Mouse (Mus musculus): ENCODE measurements around the gene Ppp1r3e.

The Ppp1r3e gene

GRCm38 (mm10) chr14:54883154-54884021 is 6.0 kb upstream of the Ppp1r3e start, which contains the start of the genes Bcl2l2 and Gm20521:
TSS of gene Bcl2l2 (plus strand) at chr14:54883377.
TSS of gene Gm20521 (plus strand) at chr14:54883441.
- peak; percentile 63 for DNase-seq (ENCODE audit: low spot score)

GRCm38 (mm10) chr14:54876539-54877047 is 757 bp downstream of the Ppp1r3e start:
- DNase-seq (ENCODE audit: low spot score), result peak; percentile 83

- DNase-seq (ENCODE audit: low spot score), result no peak
Observed at GRCm38 (mm10) chr14:54875844-54876538, 1.4 kb downstream of the Ppp1r3e start.

DNA sequence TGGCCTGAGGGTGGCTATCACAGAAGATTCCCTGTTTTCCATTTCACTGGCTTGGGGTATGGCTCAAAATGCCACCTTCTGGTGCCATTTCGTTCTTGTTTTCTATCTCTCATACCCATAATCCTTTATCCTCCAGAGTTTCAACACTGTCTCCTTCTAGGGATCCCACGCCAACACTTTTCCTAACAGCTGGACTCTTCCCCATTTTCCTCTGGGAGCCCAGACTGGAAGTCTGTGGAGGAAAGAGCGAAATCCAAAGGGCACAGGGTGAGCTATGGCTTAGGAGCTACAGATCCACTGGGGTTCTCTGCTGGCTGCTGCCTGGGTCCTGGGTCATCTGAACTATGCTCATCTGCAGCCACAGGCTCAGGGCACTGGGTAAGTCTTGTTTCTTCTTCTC is 3.2 kb downstream of the Ppp1r3e start:
- no peak for DNase-seq (ENCODE audit: low spot score)

DNA sequence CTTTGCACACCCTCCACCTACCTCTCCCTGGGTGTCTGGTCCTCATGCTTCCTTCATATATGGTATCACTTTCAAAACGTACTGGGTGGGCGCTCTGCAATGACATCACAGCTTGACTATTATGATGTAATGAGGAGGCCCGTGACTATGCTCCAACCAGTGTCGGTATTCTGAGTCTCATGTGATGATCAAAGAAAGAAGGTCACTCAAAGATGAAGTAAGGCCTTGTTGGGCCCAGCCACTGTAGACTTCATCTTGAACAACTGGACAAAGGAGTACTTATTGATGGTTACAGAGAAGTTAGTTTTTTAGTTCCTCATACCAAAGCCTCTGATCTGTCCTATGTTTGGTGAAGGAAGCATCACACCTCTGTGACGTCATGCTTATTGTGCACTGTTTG is 6.5 kb downstream of the Ppp1r3e start, which contains the start of gene Homez:
Gene Homez (minus strand): TSS at position 101 of the 400 bp plus-strand sequence.
- DNase-seq (ENCODE audit: low spot score), result no peak

DNA sequence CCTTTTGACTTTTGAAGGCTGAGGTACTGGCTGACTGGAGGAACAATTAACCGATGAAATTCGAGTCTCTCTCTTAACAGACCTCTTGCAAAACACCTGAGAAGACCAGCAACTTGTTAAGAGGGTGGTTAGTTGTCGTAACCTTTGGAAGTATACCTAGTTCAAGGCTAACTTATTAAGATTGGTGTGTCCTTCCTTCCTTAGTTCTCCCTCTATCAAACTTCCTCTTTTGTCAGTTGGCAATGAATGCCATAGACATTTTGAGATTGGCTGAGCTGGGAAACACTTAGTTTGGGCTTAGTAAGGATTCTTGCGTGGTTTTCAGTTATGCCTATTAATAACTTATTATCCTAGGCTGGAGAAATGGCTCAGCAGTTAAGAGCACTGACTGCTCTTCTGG is 9.3 kb downstream of the Ppp1r3e start:
- no peak for DNase-seq (ENCODE audit: low spot score)

GRCm38 (mm10) chr14:54866936-54867335 is 10.4 kb downstream of the Ppp1r3e start:
- no peak for DNase-seq (ENCODE audit: low spot score)

DNA sequence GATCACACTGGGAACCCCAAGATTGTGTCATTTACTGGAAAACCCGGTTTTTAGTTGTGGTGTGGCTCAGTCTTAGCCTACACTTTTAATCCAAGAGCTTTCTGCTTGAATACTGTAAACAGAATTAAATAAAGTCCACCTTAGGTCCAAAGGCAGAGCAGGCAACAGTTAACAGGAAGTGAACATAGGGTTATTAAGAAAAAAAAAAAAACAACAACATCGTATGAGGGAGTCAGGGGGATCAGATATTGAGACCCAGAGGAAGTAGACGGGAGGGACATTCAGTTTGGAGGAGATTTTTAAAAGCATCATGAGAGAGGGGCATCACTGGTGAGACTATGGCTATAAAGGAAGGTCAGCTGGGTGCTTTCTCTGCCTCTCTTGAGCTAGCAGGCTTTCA is 11.1 kb downstream of the Ppp1r3e start:
- DNase-seq (ENCODE audit: low spot score), result no peak

DNA sequence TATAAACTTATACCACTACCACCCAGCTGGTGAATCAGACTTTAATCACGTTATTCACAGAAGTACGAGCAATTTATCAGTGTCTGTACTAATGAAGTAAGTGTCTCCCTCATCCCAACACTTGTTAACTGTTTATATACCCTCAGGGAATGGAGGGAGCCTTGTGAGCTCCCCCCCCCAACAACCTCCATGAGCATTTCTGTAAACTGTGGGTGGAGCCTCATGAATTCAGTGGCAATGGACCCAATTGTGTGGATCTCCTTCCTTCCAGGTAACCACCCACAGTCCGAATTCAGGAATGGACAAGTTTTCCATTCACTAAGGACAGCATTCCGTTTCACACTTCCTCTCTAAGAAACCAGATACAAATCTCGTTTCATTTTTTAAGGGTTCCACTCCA is 11.7 kb downstream of the Ppp1r3e start:
- no peak for DNase-seq (ENCODE audit: low spot score)

GRCm38 (mm10) chr14:54864313-54865036 is 12.9 kb downstream of the Ppp1r3e start:
- DNase-seq (ENCODE audit: low spot score), result no peak

DNA sequence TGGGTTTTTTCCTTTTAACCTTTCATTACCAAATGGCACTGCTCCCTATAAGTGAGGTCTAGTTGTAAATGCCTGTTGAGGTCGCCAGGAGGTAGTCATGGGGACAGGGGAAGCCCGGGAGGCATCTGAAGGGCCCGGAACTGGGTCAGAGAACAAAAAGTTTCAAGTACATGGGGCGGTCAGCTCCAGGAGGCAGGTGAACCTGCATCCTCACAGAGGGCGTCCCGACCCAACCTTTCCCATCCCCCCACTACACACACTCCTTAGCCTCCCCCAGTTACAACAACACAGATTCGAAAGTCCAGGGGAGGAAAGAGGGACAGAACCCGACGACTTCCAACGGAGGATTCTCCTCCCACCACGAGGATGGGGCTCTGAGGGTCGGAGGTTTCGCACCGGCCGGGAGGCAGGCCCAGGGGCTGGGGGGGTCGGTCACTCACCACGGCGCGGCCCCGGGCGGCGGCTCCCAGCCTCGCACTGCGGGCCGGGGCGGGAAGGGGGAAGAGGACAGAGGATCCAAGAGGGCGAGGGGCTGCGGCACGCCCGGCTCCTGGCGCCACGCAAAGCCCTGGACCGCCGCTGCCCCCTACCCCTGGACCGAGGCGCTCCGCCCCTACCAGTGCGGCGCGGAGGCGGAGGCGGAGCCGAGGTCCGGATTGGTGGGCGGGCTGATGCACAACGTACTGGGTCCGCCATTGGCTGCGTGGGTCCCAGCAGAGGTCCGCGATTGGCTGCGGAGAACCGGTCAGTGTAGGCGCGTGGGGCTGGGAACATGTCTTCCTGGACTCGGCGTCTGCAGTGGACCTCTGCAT is 13.6 kb downstream of the Ppp1r3e start:
- peak; percentile 79 for DNase-seq (ENCODE audit: low spot score)

GRCm38 (mm10) chr14:54860511-54860910 is 16.8 kb downstream of the Ppp1r3e start:
- peak; percentile 44 for DNase-seq (ENCODE audit: low spot score)

DNA sequence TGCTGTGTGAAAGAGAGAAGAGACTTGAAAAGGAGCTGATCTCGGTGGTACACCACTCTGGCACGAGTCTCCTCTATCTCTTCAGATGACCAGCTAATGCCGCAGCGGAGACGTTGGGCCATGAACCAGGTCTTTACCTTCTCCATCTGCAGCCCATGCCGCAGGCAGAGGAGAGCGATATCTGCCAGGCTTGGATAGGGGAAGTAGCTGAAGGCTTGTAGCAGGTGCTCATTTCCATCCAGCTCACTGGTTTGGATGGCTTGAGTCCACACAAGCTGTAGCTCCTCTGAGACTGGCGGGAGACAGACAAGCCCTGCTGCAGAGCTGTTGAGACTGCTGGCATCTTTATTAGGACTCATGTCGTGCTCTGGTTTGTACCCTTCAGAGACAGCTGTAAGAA is 19.5 kb downstream of the Ppp1r3e start:
- no peak for DNase-seq (ENCODE audit: low spot score)

DNA sequence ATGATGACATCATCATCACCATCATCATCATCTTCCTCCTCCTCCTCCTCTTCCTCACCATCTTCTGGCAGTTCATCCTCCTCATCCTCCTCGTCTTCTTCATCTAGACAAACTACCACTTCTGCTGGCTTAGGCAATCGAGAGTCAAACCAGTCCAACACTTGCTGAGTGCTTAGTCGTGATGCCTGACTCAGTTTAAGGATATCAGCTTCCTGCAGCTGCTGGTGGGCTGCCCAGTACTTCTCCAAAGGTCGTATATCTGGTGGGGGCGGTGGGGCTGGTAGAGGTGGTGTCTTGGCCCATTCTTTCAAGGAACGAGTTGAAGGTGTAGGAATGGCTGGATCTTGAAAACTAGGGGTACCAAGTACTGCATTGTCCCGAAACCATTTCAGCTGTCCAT is 20.6 kb downstream of the Ppp1r3e start:
- DNase-seq (ENCODE audit: low spot score), result no peak

- no peak for DNase-seq (ENCODE audit: low spot score)
Observed at GRCm38 (mm10) chr14:54855726-54856125, 21.6 kb downstream of the Ppp1r3e start.

- no peak for DNase-seq (ENCODE audit: low spot score)
Observed at GRCm38 (mm10) chr14:54843461-54843860, 33.9 kb downstream of the Ppp1r3e start.

- DNase-seq (ENCODE audit: low spot score), result no peak
Observed at GRCm38 (mm10) chr14:54823716-54824115, 53.6 kb downstream of the Ppp1r3e start.
